Mouse (Mus musculus) heart, embryonic 10.5 days (tissue): ENCODE data around the gene Lce1m. TPM values are rescaled to one million over a fixed set of nuclear protein-coding genes. Genes with fewer than 3 reads are reported as not detected.
"Not testable (repeated sequence)": the region's sequence is repeated elsewhere in the genome, so short reads cannot be mapped to it uniquely, and the experiment has no call there.

Source experiments
- DNase-seq: peaks from one replicate; pipeline ENCODE4 v3.0.0-alpha.2; 2017; ENCODE audit warnings: low spot score
- H3K27ac ChIP-seq: fragments of 300-500 bp; sonication (generic); 2 replicates; pipeline ENCODE4 v1.5.1; 2016; ENCODE audit warnings: mild to moderate bottlenecking
- H3K27me3 ChIP-seq: fragments of 300-500 bp; sonication (generic); 2 replicates; pipeline ENCODE4 v1.6.1; 2016; ENCODE audit warnings: mild to moderate bottlenecking; ENCODE audit not compliant: poor library complexity, insufficient read depth, severe bottlenecking
- H3K36me3 ChIP-seq: fragments of 300-500 bp; sonication (generic); 2 replicates; pipeline ENCODE4 v1.6.1; 2016; ENCODE audit warnings: mild to moderate bottlenecking, moderate library complexity
- H3K4me1 ChIP-seq: fragments of 300-500 bp; sonication (generic); 2 replicates; pipeline ENCODE4 v1.6.1; 2016; ENCODE audit warnings: mild to moderate bottlenecking
- H3K4me3 ChIP-seq: fragments of 300-500 bp; sonication (generic); 2 replicates; pipeline ENCODE4 v1.5.1; 2016; ENCODE audit warnings: mild to moderate bottlenecking, moderate library complexity
- H3K9me3 ChIP-seq: fragments of 300-500 bp; sonication (generic); 2 replicates; pipeline ENCODE4 v1.6.1; 2016; ENCODE audit warnings: mild to moderate bottlenecking, moderate library complexity
- WGBS: fragments of 180-500 bp; shearing (Covaris S2); methylation state at CpG from one replicate; pipeline ENCODE4 v1.1.7; 2016; 5-methylcytosine and 5-hydroxymethylcytosine counted together
- polyA plus RNA-seq: library from polyadenylated mRNA; unstranded; fragments of >200 nt; fragmentation: Nextera tagmentation; extraction: Ambion mirVana; gene quantifications from 2 replicates; pipeline ENCODE4 v1.2.1, GENCODE M21; 2016

The Lce1m gene
- polyA plus RNA-seq, result not detected in 2 replicates

DNA sequence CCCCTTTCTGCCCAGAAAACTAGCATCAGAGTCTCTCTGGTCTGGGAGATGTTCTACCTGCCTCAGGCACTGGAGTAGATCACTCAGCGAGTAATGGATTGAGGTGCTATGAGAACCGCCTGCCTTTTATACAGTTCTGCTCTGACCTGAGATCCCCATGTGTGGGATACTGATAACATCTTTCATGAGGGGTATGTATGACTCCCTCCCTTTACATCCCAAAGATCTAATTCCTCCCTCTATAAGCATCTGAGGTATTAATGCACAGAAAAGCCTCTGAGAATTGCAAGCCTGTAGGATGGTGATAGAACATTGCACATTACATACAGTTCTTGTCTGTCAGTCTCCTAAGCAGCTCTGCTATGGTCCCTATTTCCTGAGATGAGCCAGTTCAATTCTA lies at the start of gene Lce1m:
TSS of gene Lce1m (minus strand) at position 101 of the 400 bp plus-strand sequence.
- Histone ChIP-seq H3K36me3 (no peaks in the 10 kb centered on the region), H3K27me3 (peaks cover 9% of the 10 kb centered on the region), H3K27ac (no peak within 1 kb of the TSS), H3K9me3 (no peaks in the 10 kb centered on the region), H3K4me3 (no peak within 1 kb of the TSS), H3K4me1 (0 out of 2 replicates have a peak, but pooled peaks cover 8% of the 10 kb centered on the region)
- 79% methylated on average over 2 of the region's 2 CpGs for WGBS
- no peak for DNase-seq

DNA sequence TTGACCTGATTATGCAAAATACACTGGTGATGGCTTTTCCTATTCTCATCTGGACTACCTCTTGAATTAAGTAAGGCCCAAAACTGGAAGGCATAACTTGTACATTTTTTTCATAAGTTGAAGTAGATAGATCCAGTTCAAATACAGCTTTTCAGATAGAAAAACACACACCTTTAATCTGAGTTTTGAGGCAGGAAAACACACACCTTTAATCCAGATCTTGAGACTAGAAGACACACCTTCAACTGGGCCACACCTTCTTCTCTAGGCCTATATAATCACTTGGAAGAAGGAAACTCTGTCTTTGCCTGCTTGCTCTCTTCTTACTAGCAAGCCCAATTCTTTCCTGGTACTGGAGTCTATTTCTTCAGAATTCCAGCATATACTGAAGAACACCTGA lies 49.7 kb upstream of the Lce1m start, which contains the start of gene Gm4858:
TSS of gene Gm4858 (plus strand) at position 301 of the 400 bp plus-strand sequence.
- H3K9me3 ChIP-seq, result not testable (repeated sequence)

DNA sequence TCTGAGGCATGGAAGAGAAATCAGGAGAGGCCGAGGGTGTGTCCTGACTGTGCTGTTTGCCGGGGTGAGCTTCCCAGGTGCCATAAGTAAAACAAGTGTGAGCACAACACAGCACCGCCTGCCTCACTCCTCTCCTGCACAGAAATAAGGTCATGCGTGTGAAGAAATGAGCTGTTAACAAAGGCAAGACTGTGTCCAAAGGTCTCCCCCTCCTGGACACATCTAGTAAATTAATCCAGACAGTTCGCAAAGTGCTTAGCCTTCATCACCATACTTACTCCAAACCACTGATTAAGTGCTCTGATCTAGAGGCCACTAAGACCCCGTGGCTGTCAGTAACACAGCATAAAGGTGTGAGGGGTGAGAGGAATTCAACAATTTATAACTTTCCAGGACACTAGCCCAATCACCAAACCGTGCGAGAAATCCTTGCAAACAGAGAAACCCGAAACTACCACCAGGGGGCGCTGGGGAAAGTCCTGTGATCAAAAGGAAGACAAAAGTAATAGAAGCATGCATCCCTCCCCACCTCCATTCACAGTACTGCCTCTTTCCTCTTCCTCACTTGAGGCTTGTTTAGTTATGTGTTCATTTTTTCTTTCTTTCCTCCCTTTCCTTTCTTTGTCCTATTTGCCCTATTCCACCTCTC lies 34.1 kb upstream of the Lce1m start:
- H3K27ac ChIP-seq, result no peak overlapping the region
- H3K9me3 ChIP-seq, result no peaks in the 10 kb centered on the region
- no peak for DNase-seq
- no peak overlapping the region for H3K4me3 ChIP-seq
- no peaks in the 10 kb centered on the region for H3K36me3 ChIP-seq
- WGBS, result 52% methylated on average over 10 of the region's 10 CpGs
- H3K27me3 ChIP-seq, result no peaks in the 10 kb centered on the region
- H3K4me1 ChIP-seq, result no peaks in the 10 kb centered on the region

More for the DNA sequence above, 49.7 kb upstream of the Lce1m start, which contains the start of gene Gm4858:
- not testable (repeated sequence) for H3K27ac ChIP-seq, DNase-seq, H3K27me3 ChIP-seq, H3K4me1 ChIP-seq, H3K36me3 ChIP-seq, H3K4me3 ChIP-seq

DNA sequence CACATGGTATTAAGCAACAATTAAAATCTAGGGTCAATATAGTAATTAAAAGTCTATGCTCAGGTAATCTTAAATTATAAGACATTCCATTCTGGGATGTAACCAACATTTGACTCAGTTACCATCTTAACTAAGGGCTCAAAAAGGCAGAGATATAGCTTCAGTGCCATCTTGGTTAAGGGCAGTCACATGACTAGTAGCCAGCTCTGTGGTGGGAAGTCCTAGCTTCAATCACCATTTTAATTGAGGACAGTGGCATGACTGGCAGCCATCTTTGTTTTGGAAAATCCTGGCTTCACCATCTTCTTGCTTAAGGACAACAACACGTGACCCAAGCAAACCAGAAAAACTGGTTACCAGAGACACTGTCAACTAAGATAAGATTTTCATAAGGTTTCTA lies 31.3 kb upstream of the Lce1m start:
- H3K27ac ChIP-seq, result no peak overlapping the region
- H3K4me3 ChIP-seq, result no peak overlapping the region
- no peaks in the 10 kb centered on the region for H3K27me3 ChIP-seq
- H3K9me3 ChIP-seq, result no peaks in the 10 kb centered on the region
- WGBS, result 79% methylated on average over 1 of the region's 1 CpGs
- H3K36me3 ChIP-seq, result no peaks in the 10 kb centered on the region
- no peaks in the 10 kb centered on the region for H3K4me1 ChIP-seq
- DNase-seq, result no peak

DNA sequence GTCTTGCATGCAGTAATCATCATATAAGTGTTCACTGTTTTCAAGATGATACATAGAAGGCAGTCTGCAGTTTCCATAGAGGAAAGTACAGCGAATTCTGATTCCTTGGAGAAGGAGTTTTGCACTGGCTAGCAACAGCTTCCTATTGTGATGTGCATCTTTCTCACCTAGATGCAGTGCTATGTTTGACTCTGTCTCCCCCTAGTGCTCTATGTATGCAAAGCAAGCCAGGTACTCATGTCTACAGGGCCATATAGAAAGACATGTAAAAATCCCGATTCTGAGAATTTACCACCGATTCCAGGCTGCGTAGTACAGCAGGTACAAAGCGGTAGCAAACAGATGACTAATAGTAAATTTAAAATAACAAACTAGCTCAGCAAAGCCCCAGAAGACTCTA lies 12.6 kb upstream of the Lce1m start:
- no peaks in the 10 kb centered on the region for H3K4me1 ChIP-seq
- H3K27ac ChIP-seq, result no peak overlapping the region
- no peaks in the 10 kb centered on the region for H3K9me3 ChIP-seq
- no peak overlapping the region for H3K4me3 ChIP-seq
- no peak for DNase-seq
- 58% methylated on average over 5 of the region's 5 CpGs for WGBS
- H3K36me3 ChIP-seq, result no peaks in the 10 kb centered on the region
- H3K27me3 ChIP-seq, result no peaks in the 10 kb centered on the region

DNA sequence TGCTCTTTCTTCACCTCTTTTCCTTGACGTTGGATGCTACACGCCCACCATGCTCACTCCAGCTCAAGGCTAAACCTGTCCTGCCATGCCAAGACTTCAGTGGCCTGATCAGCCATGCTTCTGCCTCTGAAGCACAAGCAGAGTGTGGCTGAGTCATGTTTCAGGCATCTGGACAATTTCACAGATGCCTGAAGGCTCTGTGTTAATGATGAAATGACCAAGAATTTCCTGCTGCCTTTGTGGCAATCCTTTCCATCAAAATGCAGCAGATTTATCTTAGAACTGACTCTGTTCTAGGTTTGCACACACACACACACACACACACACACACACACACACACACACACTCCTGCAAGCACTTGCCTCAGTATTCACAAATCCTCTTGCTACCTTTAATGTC lies 6.6 kb upstream of the Lce1m start:
- peak; percentile 76 for DNase-seq
- no peak overlapping the region for H3K27ac ChIP-seq
- H3K9me3 ChIP-seq, result no peaks in the 10 kb centered on the region
- no peak overlapping the region for H3K4me3 ChIP-seq
- H3K36me3 ChIP-seq, result no peaks in the 10 kb centered on the region
- 0 out of 2 replicates have a peak, but pooled peaks cover 3% of the 10 kb centered on the region for H3K4me1 ChIP-seq
- no peaks in the 10 kb centered on the region for H3K27me3 ChIP-seq
- 56% methylated on average over 2 of the region's 2 CpGs for WGBS

DNA sequence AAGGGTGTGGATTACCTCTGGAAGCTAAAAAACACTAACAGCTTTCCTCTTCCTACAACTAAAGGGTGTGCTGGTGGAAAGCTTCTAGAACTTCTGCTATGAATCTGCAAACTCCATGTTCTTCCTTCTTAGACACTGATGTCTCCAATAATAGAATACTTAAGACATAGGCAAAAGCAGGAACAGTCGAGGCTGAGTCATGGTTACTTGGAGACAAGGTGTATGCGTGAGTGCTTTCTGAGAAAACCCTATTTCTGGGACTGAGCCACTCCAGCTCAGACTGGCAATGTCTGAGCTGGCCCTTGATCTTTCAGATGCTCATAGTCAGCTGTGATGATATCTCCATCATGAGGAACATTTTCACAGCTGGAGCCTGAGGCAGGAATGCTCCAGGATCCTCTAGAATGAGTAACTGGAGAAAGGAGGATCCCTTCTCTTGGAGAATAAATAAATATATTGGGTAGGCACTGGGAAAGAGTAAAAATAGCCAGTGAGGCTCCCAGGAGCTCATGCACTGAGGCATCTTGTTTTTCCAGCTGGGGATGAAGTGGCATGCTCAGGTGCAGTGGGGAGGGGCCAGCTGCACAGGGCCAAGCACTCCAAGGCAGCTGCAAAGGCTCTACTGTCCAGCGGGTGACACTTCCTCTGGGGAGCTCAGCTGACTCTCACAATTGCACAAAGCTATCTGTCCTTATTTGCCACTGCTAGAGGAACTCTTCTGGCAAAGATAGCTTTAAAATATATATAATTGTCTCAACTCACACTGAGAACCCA lies 4.7 kb upstream of the Lce1m start:
- H3K36me3 ChIP-seq, result no peaks in the 10 kb centered on the region
- H3K9me3 ChIP-seq, result no peaks in the 10 kb centered on the region
- no peak overlapping the region for H3K27ac ChIP-seq
- no peaks in the 10 kb centered on the region for H3K27me3 ChIP-seq
- 72% methylated on average over 3 of the region's 3 CpGs for WGBS
- H3K4me1 ChIP-seq, result 0 out of 2 replicates have a peak, but pooled peaks cover 3% of the 10 kb centered on the region
- DNase-seq, result no peak
- no peak overlapping the region for H3K4me3 ChIP-seq

DNA sequence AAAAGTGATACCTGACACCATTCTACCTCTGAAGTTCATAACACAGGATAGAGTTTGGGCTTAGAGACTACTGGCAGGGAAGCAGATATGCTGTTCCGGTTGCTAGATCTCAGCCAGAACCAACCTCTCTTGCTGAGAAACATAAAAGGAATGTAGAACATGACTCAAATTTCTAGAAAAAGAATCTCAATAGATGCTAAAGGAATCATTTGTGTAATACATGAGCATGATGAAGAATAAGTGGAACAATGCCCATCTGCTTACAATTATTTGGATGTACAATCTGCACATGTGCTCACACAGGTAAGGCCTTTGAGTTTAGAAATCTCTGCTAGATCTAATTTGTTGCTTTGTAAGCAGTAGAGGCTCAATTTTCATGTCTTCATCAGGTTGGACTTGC lies 2.3 kb upstream of the Lce1m start:
- no peak overlapping the region for H3K4me3 ChIP-seq
- no peaks in the 10 kb centered on the region for H3K9me3 ChIP-seq
- H3K27me3 ChIP-seq, result peaks cover 9% of the 10 kb centered on the region
- 82% methylated on average over 1 of the region's 1 CpGs for WGBS
- no peak for DNase-seq
- H3K4me1 ChIP-seq, result 0 out of 2 replicates have a peak, but pooled peaks cover 3% of the 10 kb centered on the region
- H3K27ac ChIP-seq, result no peak overlapping the region
- H3K36me3 ChIP-seq, result no peaks in the 10 kb centered on the region

DNA sequence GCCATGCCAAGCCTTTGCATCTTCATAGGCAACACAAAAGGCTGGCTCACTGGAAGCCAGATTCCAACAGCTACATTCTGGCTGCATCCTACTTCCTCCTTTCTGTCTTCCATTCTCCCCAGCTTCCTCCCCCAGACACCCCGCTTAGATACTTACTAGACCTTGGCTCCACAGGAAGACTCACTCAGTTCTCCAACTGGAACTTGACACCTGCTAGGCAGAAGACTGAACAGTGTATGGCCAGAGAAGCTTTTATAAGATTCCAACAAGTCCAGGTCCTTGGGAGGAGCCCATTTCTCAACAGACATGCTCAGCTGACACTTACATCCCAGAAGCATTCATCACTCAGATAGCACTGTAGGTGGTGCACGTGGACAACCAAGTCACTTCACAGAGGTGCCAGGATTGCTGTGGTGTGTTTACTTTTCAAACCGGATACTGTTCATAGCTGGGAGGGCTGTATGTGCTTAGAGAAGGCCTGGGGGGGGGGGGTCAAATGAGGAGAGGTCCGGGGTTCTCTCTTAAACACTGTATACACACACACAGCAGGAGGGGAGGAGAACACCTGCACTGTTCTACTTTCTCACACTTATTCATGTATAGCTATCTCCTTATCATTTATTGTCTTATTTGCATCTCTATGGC lies 3.3 kb downstream of the Lce1m start, which contains the start of gene Crct1:
TSS of gene Crct1 (minus strand) at position 228 of the 645 bp plus-strand sequence.
- H3K4me3 ChIP-seq, result peak within 1 kb of the TSS; percentile 65
- H3K27ac ChIP-seq, result peak within 1 kb of the TSS; percentile 73
- peaks cover 21% of the 10 kb centered on the region for H3K27me3 ChIP-seq
- H3K9me3 ChIP-seq, result no peaks in the 10 kb centered on the region
- H3K36me3 ChIP-seq, result no peaks in the 10 kb centered on the region
- WGBS, result 43% methylated on average over 4 of the region's 4 CpGs
- H3K4me1 ChIP-seq, result 0 out of 2 replicates have a peak, but pooled peaks cover 8% of the 10 kb centered on the region
- no peak for DNase-seq

DNA sequence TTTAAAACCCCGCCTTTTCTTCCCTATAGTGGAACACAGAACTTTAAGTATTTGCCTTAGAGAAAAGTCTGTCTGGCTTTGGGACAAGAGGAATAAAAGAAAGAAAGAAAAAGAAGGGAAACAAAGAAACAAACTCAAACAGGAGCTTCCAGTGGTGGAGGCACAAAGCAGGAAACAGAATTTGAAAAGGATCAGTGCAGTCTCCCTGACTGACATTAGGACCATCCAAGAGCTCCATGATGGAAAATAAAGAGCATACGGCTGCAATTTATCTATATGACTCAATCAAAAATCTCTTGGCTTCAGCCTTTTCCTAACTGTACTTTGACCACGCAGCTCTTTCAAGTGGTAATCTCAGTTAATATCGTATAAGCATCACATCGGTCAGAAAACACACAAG lies 4.0 kb downstream of the Lce1m start:
- Histone ChIP-seq H3K4me1 (0 out of 2 replicates have a peak, but pooled peaks cover 8% of the 10 kb centered on the region), H3K9me3 (no peaks in the 10 kb centered on the region), H3K4me3 (peak overlapping the region; percentile 65), H3K36me3 (no peaks in the 10 kb centered on the region), H3K27ac (no peak overlapping the region; the same call in 1 of the 2 replicates), H3K27me3 (peaks cover 21% of the 10 kb centered on the region)
- 38% methylated on average over 5 of the region's 5 CpGs for WGBS
- DNase-seq, result no peak

DNA sequence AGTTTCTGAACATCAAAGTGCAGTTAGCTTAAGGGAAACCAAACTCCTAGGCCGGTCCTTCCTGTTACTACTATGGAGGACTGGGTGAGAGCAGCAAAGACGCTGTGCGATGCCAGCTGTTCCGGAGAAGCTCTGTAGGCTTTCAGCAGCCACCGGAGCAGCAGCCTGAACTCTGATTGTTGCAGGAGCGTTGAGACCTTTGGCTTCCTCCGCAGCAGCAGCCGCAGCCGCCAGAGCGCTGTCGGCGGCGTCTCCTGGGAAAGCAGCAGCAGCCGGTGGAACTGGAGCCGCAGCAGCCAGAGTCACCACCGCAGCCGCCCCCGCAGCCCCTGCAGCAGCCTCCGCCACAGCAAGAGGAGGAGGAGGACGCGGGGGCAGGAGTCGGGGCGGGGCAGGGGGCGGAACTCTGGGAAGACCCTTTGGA lies 4.5 kb downstream of the Lce1m start:
- Histone ChIP-seq H3K4me3 (peak overlapping the region; percentile 65), H3K9me3 (no peaks in the 10 kb centered on the region), H3K36me3 (no peaks in the 10 kb centered on the region), H3K27ac (peak overlapping the region; percentile 73), H3K4me1 (0 out of 2 replicates have a peak, but pooled peaks cover 8% of the 10 kb centered on the region), H3K27me3 (peaks cover 21% of the 10 kb centered on the region)
- 2% methylated on average over 24 of the region's 24 CpGs for whole genome bisulfite sequencing
- DNase-seq, result peak; percentile 82

DNA sequence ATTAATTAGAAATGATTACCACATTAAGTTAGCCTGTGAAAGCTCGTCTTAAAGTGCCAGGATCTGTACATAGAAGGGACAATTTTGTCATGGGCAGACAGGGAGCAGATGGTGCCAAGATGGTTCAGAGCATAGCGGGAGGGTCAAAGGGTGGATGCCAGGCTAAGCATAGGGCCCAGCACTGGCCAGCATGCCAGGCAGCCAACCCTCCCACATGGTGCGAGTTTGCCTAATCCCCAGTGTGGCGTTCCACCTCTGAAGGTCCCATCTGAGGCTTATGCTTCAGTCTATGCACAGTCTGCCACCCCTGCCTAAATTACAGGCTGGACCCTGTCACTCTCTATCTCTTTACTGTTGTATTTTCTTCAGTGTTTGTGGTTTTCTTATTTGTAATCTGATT lies 16.0 kb downstream of the Lce1m start:
- Histone ChIP-seq H3K4me3 (no peak overlapping the region), H3K9me3 (no peaks in the 10 kb centered on the region)
- WGBS, result 74% methylated on average over 4 of the region's 4 CpGs

DNA sequence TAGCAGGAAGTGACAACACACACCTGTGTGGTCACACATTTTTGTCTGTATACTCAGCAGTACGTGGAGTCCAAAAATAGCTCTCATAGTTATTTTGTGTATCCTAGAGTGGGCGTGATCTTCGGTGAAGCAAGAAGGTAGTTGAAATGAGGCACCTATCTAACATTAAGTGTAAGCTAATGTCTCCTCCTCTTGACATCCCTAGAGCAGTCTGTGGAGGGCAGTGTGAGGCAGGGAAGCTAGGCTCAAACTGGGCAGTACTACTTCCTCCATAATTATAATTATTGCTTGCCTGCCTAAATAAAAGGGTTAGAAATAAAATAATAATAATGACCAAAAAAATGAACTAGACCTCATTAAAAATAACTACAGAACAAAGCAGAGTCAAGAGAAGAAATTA lies 18.2 kb downstream of the Lce1m start:
- H3K9me3 ChIP-seq, result no peaks in the 10 kb centered on the region
- no peaks in the 10 kb centered on the region for H3K27me3 ChIP-seq
- DNase-seq, result no peak
- no peak overlapping the region for H3K27ac ChIP-seq
- H3K4me1 ChIP-seq, result no peaks in the 10 kb centered on the region
- WGBS, result 67% methylated on average over 3 of the region's 3 CpGs
- H3K36me3 ChIP-seq, result no peaks in the 10 kb centered on the region
- no peak overlapping the region for H3K4me3 ChIP-seq

More for the DNA sequence above, 16.0 kb downstream of the Lce1m start:
- H3K27me3 ChIP-seq, result no peaks in the 10 kb centered on the region
- DNase-seq, result no peak
- H3K27ac ChIP-seq, result no peak overlapping the region
- no peaks in the 10 kb centered on the region for H3K36me3 ChIP-seq
- H3K4me1 ChIP-seq, result no peaks in the 10 kb centered on the region
